Mouse (Mus musculus): ENCODE results near the gene Fam20b. TPM values are rescaled to one million over a fixed set of nuclear protein-coding genes. Genes with fewer than 3 reads are reported as not detected.

Fam20b gene
- polyA plus RNA-seq, 1 experiment: 43.6 TPM

DNA sequence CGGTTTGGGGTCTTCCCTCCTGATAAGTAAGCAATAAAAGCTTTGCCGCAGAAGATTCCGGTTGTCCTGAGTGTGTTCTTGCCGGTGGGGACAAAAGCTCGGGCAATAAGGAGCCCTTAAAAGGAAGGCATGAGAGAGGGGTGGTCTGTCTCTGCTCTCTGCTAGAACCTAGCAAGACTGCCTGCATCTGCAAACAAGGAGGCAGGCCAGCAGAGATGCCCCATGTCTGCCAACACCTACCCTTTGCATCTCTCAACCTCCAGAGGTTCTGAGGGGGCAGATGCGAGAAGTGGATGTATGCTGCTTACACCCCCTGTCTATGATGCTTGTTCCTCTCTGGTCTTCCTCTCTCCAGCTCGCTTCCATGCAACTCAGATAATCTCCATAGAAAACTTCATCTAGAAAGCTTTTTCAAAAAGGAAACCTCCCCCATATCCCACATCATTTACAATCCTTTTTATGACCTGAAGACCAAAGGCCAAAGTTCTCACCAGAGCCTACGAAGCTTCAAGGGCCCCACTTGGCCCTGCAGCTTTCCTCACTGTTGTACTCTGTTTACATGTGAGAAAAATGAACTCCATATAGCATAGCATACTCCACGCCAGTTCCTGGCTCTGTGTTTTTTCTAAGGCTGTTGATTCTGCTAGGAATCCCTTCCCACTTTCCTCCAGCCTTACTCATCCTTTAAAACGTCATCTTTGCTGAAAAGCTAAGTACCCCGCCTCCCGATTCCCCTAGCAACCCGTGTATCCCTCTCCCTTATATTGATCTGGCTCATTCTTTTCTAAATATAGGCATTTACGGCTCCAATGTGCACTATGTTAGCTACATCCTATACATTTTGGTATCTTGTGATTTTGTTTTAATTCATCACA is 8.6 kb upstream of the Fam20b start:
- Histone ChIP-seq H3K27ac (ENCODE audit: insufficient read depth, low read depth, low read length) (no peak overlapping the region), H3K4me3 (ENCODE audit: insufficient read depth, low read depth, low read length) (no peak overlapping the region), H3K36me3 (ENCODE audit: control insufficient read depth, insufficient read depth, low read length) (no peaks in the 10 kb centered on the region), H3K27me3 (replicated peaks; ENCODE audit: control insufficient read depth, insufficient read depth, low read length) (no peaks in the 10 kb centered on the region), H3K4me1 (ENCODE audit: control insufficient read depth, insufficient read depth, low read length) (no peaks in the 10 kb centered on the region)
- DNase-seq: no peak
- WGBS: 80% methylated on average over 14 of the region's 14 CpGs
- no peak for TF ChIP-seq CTCF (conservative IDR thresholded peaks at IDR 0.05; ENCODE audit: insufficient read depth, insufficient read length, low read depth, low read length)
- TF ChIP-seq POLR2A (IDR thresholded peaks at IDR 0.05; ENCODE audit: low read depth, low read length): no peak

DNA sequence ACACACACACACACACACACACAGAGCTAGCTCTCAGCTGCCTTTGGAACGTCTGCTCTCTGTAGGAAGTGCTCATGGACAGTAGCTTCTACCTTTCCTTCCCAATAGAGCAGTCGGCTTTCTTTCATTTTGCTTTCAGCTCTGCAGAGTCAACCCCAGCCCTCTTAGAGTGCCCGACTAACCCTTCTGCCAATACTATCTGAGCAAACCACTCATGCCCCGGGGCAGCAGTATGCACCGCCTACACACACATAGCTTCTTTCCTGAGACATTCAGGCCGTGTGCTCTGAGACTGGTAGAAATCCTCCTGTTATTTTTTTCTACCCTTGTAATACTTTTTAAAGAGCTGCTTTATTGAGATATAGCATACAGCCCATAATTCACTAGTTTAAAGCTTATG is 3.2 kb upstream of the Fam20b start:
- no peaks in the 10 kb centered on the region for H3K27me3 ChIP-seq (replicated peaks; ENCODE audit: control insufficient read depth, insufficient read depth, low read length)
- no peak overlapping the region for H3K4me3 ChIP-seq (ENCODE audit: insufficient read depth, low read depth, low read length)
- 58% methylated on average over 6 of the region's 6 CpGs for WGBS
- H3K36me3 ChIP-seq (ENCODE audit: control insufficient read depth, insufficient read depth, low read length): no peaks in the 10 kb centered on the region
- no peak for TF ChIP-seq POLR2A (IDR thresholded peaks at IDR 0.05; ENCODE audit: low read depth, low read length)
- no peak for TF ChIP-seq CTCF (conservative IDR thresholded peaks at IDR 0.05; ENCODE audit: insufficient read depth, insufficient read length, low read depth, low read length)
- DNase-seq: no peak
- H3K4me1 ChIP-seq (ENCODE audit: control insufficient read depth, insufficient read depth, low read length): peaks cover 3% of the 10 kb centered on the region; the same call in 1 of the 2 replicates
- no peak overlapping the region for H3K27ac ChIP-seq (ENCODE audit: insufficient read depth, low read depth, low read length)

DNA sequence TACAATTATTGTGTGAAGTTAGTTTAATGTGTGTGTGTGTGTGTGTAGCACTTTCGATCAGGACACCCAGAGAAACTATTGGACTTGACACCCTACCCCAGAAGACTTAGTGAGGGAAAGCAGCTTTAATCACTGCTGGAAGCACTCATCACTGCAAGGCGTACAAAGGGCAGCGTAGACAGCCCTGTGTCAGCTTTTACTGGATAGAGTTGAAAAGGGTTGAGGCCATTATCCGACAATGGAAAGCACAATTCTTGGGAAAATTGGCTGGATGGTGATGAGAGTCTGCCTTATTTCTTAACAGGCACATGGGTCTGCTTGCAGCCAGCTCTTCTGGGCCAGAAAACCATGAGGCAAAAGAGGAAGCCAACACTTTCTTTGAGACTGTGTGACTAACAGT is 1.2 kb upstream of the Fam20b start:
- no peak overlapping the region for H3K27ac ChIP-seq (ENCODE audit: insufficient read depth, low read depth, low read length)
- TF ChIP-seq CTCF (conservative IDR thresholded peaks at IDR 0.05; ENCODE audit: insufficient read depth, insufficient read length, low read depth, low read length): no peak
- no peak for TF ChIP-seq POLR2A (IDR thresholded peaks at IDR 0.05; ENCODE audit: low read depth, low read length)
- no peak overlapping the region for H3K4me3 ChIP-seq (ENCODE audit: insufficient read depth, low read depth, low read length)
- no peaks in the 10 kb centered on the region for H3K27me3 ChIP-seq (replicated peaks; ENCODE audit: control insufficient read depth, insufficient read depth, low read length)
- H3K4me1 ChIP-seq (ENCODE audit: control insufficient read depth, insufficient read depth, low read length): peaks cover 12% of the 10 kb centered on the region; the same call in 1 of the 2 replicates
- no peaks in the 10 kb centered on the region for H3K36me3 ChIP-seq (ENCODE audit: control insufficient read depth, insufficient read depth, low read length)
- DNase-seq: peak; percentile 51
- WGBS: 50% methylated on average over 4 of the region's 4 CpGs

DNA sequence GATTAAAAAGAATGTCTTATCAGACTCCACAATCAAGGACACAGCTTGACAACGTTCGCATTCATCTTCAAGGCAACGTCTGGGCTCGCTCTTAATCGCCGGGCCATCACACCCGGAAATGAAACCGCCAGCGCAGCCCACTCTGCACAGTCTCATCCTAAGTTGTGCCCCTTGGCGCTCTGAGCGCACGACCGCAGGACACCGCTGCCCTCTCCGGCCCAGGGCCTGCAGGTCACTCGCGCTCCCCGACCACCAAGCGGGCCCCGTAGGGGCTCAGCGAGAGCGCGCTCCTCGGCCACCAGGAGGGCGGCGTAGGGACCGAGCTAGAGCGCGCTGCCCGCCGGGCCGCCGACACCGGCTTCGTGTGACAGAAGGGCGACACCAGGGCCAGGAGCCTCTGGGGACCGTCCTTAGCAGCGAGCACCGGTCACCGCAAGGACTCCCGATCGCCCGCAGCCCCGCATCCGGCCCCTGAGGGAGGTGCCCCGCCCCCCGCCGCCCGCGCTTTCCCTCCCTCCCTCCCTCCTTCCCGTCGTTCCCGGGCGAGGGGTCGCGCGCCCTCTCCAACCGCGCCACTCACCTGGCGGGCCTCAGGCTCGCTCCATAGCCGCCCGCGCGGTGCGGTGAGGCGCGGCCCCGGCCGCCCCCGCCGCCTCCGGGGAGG is 468 bp downstream of the Fam20b start:
- Histone ChIP-seq H3K4me3 (ENCODE audit: insufficient read depth, low read depth, low read length) (peak overlapping the region; percentile 95), H3K36me3 (ENCODE audit: control insufficient read depth, insufficient read depth, low read length) (no peaks in the 10 kb centered on the region), H3K4me1 (ENCODE audit: control insufficient read depth, insufficient read depth, low read length) (peaks cover 13% of the 10 kb centered on the region; the same call in 1 of the 2 replicates), H3K27me3 (replicated peaks; ENCODE audit: control insufficient read depth, insufficient read depth, low read length) (no peaks in the 10 kb centered on the region), H3K27ac (ENCODE audit: insufficient read depth, low read depth, low read length) (peak overlapping the region; percentile 95)
- 2% methylated on average over 56 of the region's 73 CpGs for WGBS
- DNase-seq: peak; percentile 60
- TF ChIP-seq CTCF (conservative IDR thresholded peaks at IDR 0.05; ENCODE audit: insufficient read depth, insufficient read length, low read depth, low read length): 0 out of 2 replicates have a peak, but pooled peaks have one; percentile 0
- TF ChIP-seq POLR2A (IDR thresholded peaks at IDR 0.05; ENCODE audit: low read depth, low read length): no peak

DNA sequence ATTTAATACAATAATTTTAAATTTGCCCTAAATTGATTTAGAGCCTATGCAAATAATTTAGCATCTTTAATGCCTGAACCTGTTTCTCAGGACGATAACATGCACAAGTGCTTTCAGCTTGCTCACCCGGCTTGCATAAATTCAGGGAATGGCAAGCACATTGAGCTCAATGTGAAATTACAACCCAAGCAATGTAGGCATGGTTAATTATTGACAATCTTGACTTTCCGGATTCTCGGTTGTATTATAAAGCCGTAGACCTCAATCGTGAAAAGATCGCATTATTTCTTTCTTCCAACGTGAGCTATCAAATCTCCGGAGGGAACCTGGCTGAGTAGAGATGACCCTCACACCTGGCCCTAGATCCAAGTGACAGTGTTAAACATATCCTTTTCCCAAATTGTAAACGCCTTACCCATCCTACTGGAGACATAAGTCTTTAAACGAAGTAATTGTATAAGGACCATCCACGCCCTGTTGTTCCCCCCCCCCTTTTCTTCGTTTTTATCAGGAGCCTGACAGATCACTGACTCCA is 1.1 kb downstream of the Fam20b start:
- Histone ChIP-seq H3K4me3 (ENCODE audit: insufficient read depth, low read depth, low read length) (peak overlapping the region; percentile 95), H3K27me3 (replicated peaks; ENCODE audit: control insufficient read depth, insufficient read depth, low read length) (no peaks in the 10 kb centered on the region), H3K36me3 (ENCODE audit: control insufficient read depth, insufficient read depth, low read length) (no peaks in the 10 kb centered on the region), H3K27ac (ENCODE audit: insufficient read depth, low read depth, low read length) (peak overlapping the region; percentile 95), H3K4me1 (ENCODE audit: control insufficient read depth, insufficient read depth, low read length) (peaks cover 13% of the 10 kb centered on the region; the same call in 1 of the 2 replicates)
- DNase-seq: peak; percentile 88
- WGBS: 10% methylated on average over 13 of the region's 13 CpGs
- no peak for TF ChIP-seq POLR2A (IDR thresholded peaks at IDR 0.05; ENCODE audit: low read depth, low read length)
- no peak for TF ChIP-seq CTCF (conservative IDR thresholded peaks at IDR 0.05; ENCODE audit: insufficient read depth, insufficient read length, low read depth, low read length)

DNA sequence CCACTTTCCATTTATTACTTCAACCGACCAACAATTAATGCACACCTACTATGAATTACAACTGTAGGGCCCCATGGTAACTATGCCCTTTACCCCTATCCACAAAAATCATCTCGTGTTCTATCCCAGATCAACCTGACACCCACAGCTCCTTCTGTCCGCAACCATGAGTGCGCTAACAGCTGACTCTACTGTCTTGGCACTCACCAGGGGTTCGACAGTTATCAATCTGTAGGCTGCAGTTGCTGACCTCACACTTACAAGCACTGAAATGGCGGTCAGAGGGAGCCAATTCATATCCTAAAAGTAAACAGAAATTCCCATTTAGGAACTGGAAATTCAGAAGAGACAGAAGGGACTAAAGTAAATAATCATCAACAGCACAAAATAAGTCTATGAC is 2.2 kb downstream of the Fam20b start:
- no peak overlapping the region for H3K27ac ChIP-seq (ENCODE audit: insufficient read depth, low read depth, low read length)
- no peaks in the 10 kb centered on the region for H3K27me3 ChIP-seq (replicated peaks; ENCODE audit: control insufficient read depth, insufficient read depth, low read length)
- no peak for DNase-seq
- TF ChIP-seq CTCF (conservative IDR thresholded peaks at IDR 0.05; ENCODE audit: insufficient read depth, insufficient read length, low read depth, low read length) (no peak), POLR2A (IDR thresholded peaks at IDR 0.05; ENCODE audit: low read depth, low read length) (no peak)
- no peaks in the 10 kb centered on the region for H3K36me3 ChIP-seq (ENCODE audit: control insufficient read depth, insufficient read depth, low read length)
- WGBS: 82% methylated on average over 6 of the region's 6 CpGs
- H3K4me3 ChIP-seq (ENCODE audit: insufficient read depth, low read depth, low read length): no peak overlapping the region
- peaks cover 13% of the 10 kb centered on the region; the same call in 1 of the 2 replicates for H3K4me1 ChIP-seq (ENCODE audit: control insufficient read depth, insufficient read depth, low read length)

Measured in kidney, adult 2 months (tissue).